Mouse (Mus musculus) C2C12 (cell line): Measurements from ENCODE around the gene Ttc41. TPM values are rescaled to one million over a fixed set of nuclear protein-coding genes. Genes with fewer than 3 reads are reported as not detected.
A peak's percentile ranks its signal among the peaks of the same experiment; 100 is the strongest.

ENCODE experiments used
- H3K27me3 ChIP-seq: one replicate; pipeline ENCODE4 v1.6.1; 2011; ENCODE audit not compliant: control insufficient read depth, insufficient read depth, insufficient read length
- H3K36me3 ChIP-seq: one replicate; pipeline ENCODE4 v1.6.1; 2011; ENCODE audit not compliant: control insufficient read depth, insufficient read depth
- H3K4me3 ChIP-seq: one replicate; pipeline ENCODE4 v1.5.1; 2011; ENCODE audit warnings: mild to moderate bottlenecking, control low read depth; ENCODE audit not compliant: poor library complexity, insufficient read depth, severe bottlenecking
- H3K79me2 ChIP-seq: one replicate; pipeline ENCODE4 v1.6.1; 2011; ENCODE audit not compliant: control insufficient read depth, insufficient read depth
- H3K79me3 ChIP-seq: one replicate; pipeline ENCODE4 v1.6.1; 2011; ENCODE audit warnings: low read depth, control low read depth
- H3ac ChIP-seq: one replicate; pipeline ENCODE3; 2011; ENCODE audit warnings: low read depth; ENCODE audit not compliant: control insufficient read depth, insufficient read length
- CEBPB ChIP-seq: IDR thresholded peaks from one replicate; pipeline ENCODE4 v1.6.1; 2011; ENCODE audit warnings: low read depth, mild to moderate bottlenecking, control low read depth, moderate library complexity
- CTCF ChIP-seq: IDR thresholded peaks from one replicate; pipeline ENCODE4 v1.5.1; 2011; ENCODE audit not compliant: control insufficient read depth, insufficient read depth, insufficient read length
- FOSL1 ChIP-seq: IDR thresholded peaks from one replicate; pipeline ENCODE4 v1.8.0; 2011; ENCODE audit warnings: mild to moderate bottlenecking, low read length; ENCODE audit not compliant: poor library complexity, insufficient read depth, severe bottlenecking
- MAX ChIP-seq: IDR thresholded peaks from one replicate; pipeline ENCODE4 v1.6.1; 2011; ENCODE audit warnings: mild to moderate bottlenecking, control low read depth
- MYOD1 ChIP-seq: IDR thresholded peaks from one replicate; pipeline ENCODE4 v1.6.1; 2011; ENCODE audit warnings: low read depth; ENCODE audit not compliant: control insufficient read depth, insufficient read length
- MYOG ChIP-seq: IDR thresholded peaks from one replicate; pipeline ENCODE4 v1.6.1; 2011; ENCODE audit not compliant: control insufficient read depth, insufficient read length; ENCODE audit errors: extremely low read depth
- USF1 ChIP-seq: IDR thresholded peaks from one replicate; pipeline ENCODE4 v1.6.1; 2011; ENCODE audit warnings: low read depth, mild to moderate bottlenecking, control low read depth, moderate library complexity
- polyA plus RNA-seq: library from polyadenylated mRNA; unstranded; fragments of >200 nt; fragmentation: generic; extraction: Trizol; gene quantifications from one replicate; pipeline ENCODE4 v1.2.1, GENCODE M21; 2012; ENCODE audit warnings: missing spikeins

The Ttc41 gene
- polyA plus RNA-seq, 1 experiment = 0.35 TPM

- Histone ChIP-seq H3K4me3 (no peak overlapping the region), H3K79me3 (peaks cover 35% of the 10 kb centered on the region), H3K27me3 (no peaks in the 10 kb centered on the region), H3K79me2 (peaks cover 39% of the 10 kb centered on the region), H3ac (peak overlapping the region; percentile 45), H3K36me3 (no peaks in the 10 kb centered on the region)
- TF ChIP-seq CEBPB (no peak), MYOG (no peak), FOSL1 (no peak), USF1 (no peak), CTCF (no peak), MAX (no peak), MYOD1 (no peak)
Observed at GRCm38 (mm10) chr10:86777614-86778319, 72.2 kb downstream of the Ttc41 start.

- peaks cover 43% of the 10 kb centered on the region for H3K79me3 ChIP-seq
- H3ac ChIP-seq = peak within 1 kb of the TSS; percentile 88
- peak; percentile 80 for TF ChIP-seq FOSL1
- no peak for TF ChIP-seq CTCF
- TF ChIP-seq MYOD1 = no peak
- TF ChIP-seq USF1 = peak; percentile 47
- no peak for TF ChIP-seq MYOG
- peak; percentile 79 for TF ChIP-seq MAX
- peak; percentile 66 for TF ChIP-seq CEBPB
- H3K36me3 ChIP-seq = no peaks in the 10 kb centered on the region
- peaks cover 47% of the 10 kb centered on the region for H3K79me2 ChIP-seq
- peak within 1 kb of the TSS; percentile 75 for H3K4me3 ChIP-seq
- no peaks in the 10 kb centered on the region for H3K27me3 ChIP-seq
Observed at GRCm38 (mm10) chr10:86778398-86779116, 72.9 kb downstream of the Ttc41 start, which contains the start of gene Nt5dc3. Nt5dc3 (plus strand) TSS chr10:86779005.

- H3K79me3 ChIP-seq = peaks cover 50% of the 10 kb centered on the region
- H3K36me3 ChIP-seq = no peaks in the 10 kb centered on the region
- peak overlapping the region; percentile 88 for H3ac ChIP-seq
- H3K27me3 ChIP-seq = no peaks in the 10 kb centered on the region
- TF ChIP-seq FOSL1 (no peak), CTCF (no peak), CEBPB (no peak), USF1 (no peak)
- peaks cover 54% of the 10 kb centered on the region for H3K79me2 ChIP-seq
- peak overlapping the region; percentile 75 for H3K4me3 ChIP-seq
Observed at GRCm38 (mm10) chr10:86779117-86779755, 73.6 kb downstream of the Ttc41 start.

- H3K79me2 ChIP-seq = peaks cover 61% of the 10 kb centered on the region
- peak overlapping the region; percentile 75 for H3K4me3 ChIP-seq
- H3ac ChIP-seq = peak overlapping the region; percentile 88
- TF ChIP-seq MAX (no peak), CTCF (no peak), FOSL1 (no peak), MYOD1 (no peak), CEBPB (no peak), USF1 (no peak), MYOG (no peak)
- H3K36me3 ChIP-seq = no peaks in the 10 kb centered on the region
- H3K79me3 ChIP-seq = peaks cover 57% of the 10 kb centered on the region
- no peaks in the 10 kb centered on the region for H3K27me3 ChIP-seq
Observed at GRCm38 (mm10) chr10:86779816-86780500, 74.3 kb downstream of the Ttc41 start.

GRCm38 (mm10) chr10:86781641-86782040, 76.0 kb downstream of the Ttc41 start:
- Histone ChIP-seq H3ac (no peak overlapping the region), H3K36me3 (no peaks in the 10 kb centered on the region), H3K27me3 (no peaks in the 10 kb centered on the region), H3K79me3 (peaks cover 74% of the 10 kb centered on the region), H3K4me3 (no peak overlapping the region), H3K79me2 (peaks cover 78% of the 10 kb centered on the region)
- TF ChIP-seq MAX = no peak
- TF ChIP-seq MYOD1 = no peak
- no peak for TF ChIP-seq CEBPB
- TF ChIP-seq CTCF = no peak
- no peak for TF ChIP-seq MYOG
- TF ChIP-seq USF1 = no peak
